Mouse (Mus musculus) left cerebral cortex, postnatal 10 days (tissue): ENCODE measurements around the gene Lamtor1. TPM values are rescaled to one million over a fixed set of nuclear protein-coding genes. Genes with fewer than 3 reads are reported as not detected.
A peak's percentile ranks its signal among the peaks of the same experiment; 100 is the strongest.

ENCODE experiments used
- DNase-seq, 2 experiments: peaks; one replicate each; pipeline ENCODE4 v3.0.0; 2021 to 2022; ENCODE audit warnings: low spot score in 2 of 2, mixed read lengths in 1 of 2; ENCODE audit errors: extremely low spot score in 1 of 2
- intact Hi-C: fragments of 180-260 bp; cut with DNase I; formaldehyde crosslinking; loops from one replicate; pipeline ENCODE4 v1.15.1; 2025
- microRNA-seq: library from miRNA; unstranded; fragments of <30 nt; microRNA quantifications from one replicate; pipeline ENCODE4 v1.2.0, GENCODE M21; 2022
- total RNA-seq, 2 experiments: library from RNA; stranded (reverse); gene quantifications; 2 replicates each; pipeline ENCODE4 v1.2.3; 2021

The Lamtor1 gene
- total RNA-seq, 2 experiments from 2014 or later: 95.6 to 98.2 TPM

DNA sequence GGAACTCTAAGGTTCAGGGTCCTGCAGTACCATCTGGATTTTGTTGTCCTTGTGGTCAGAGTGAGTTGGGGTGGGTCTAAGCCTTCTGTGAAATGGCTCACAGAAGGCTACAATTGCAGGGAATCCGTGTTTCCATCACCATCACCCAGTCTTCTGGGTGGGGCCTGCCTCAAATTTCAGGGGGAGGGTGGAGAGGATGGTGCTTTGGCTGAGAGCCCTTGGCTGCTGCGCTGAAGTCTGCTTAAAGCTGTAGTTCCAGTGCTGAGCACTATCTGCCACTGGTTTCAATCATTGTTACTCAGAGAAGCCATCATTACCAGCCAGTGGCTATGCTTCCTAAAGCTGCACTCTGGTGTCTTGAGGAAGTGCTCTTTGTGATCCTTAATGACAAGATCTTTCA is 68.8 kb downstream of the Lamtor1 start:
- intact Hi-C loops: no loop called here
- DNase-seq: peak in 1 of 2 experiments; percentile 44

Small RNAs within 50 kb of the gene (microRNA-seq; reads per million reads assigned to microRNA genes)
- gene Gm22655: not detected

Other genes with a start within 250 kb of the Lamtor1 start
- 10 to 100 TPM; 43.9 to 44.9 TPM for gene Clpb, start 242.3 kb upstream of the Lamtor1 start, total RNA-seq
- gene Phox2a, start 87.6 kb upstream of the Lamtor1 start, total RNA-seq: not detected
- gene Inppl1, start 67.7 kb upstream of the Lamtor1 start, total RNA-seq: 10 to 100 TPM; 19.2 to 22.3 TPM
- gene Folr2, start 48.7 kb upstream of the Lamtor1 start, total RNA-seq: under 1 TPM in 1 of 2 experiments, not detected in 1; 0.59 TPM
- gene Anapc15, start 42.2 kb upstream of the Lamtor1 start, total RNA-seq: 10 to 100 TPM; 31.4 to 36.2 TPM
- under 1 TPM in 1 of 2 experiments, not detected in 1; 0.90 TPM for gene Folr1, start 35.1 kb upstream of the Lamtor1 start, total RNA-seq
- gene Tomt, start 455 bp downstream of the Lamtor1 start, total RNA-seq: not detected
- 1 to 10 TPM; 2.8 to 4.0 TPM for gene Lrrc51, start 28.0 kb downstream of the Lamtor1 start, total RNA-seq
- gene Numa1, start 28.2 kb downstream of the Lamtor1 start, total RNA-seq: 10 to 100 TPM; 60.5 to 60.9 TPM
- gene Il18bp, start 112.8 kb downstream of the Lamtor1 start, total RNA-seq: 10 to 100 TPM in 1 of 2 experiments, 1 to 10 TPM in 1; 8.6 to 10.1 TPM
- gene Rnf121, start 159.6 kb downstream of the Lamtor1 start, total RNA-seq: 10 to 100 TPM; 39.1 to 44.4 TPM
- gene Xndc1, start 159.6 kb downstream of the Lamtor1 start, total RNA-seq: 10 to 100 TPM; 24.6 to 25.0 TPM
- 1 to 10 TPM; 1.1 to 1.8 TPM for gene Xntrpc, start 159.8 kb downstream of the Lamtor1 start, total RNA-seq
- gene Trpc2, start 177.2 kb downstream of the Lamtor1 start, total RNA-seq: under 1 TPM in 1 of 2 experiments, not detected in 1; 0.73 TPM
- gene Art1, start 195.8 kb downstream of the Lamtor1 start, total RNA-seq: not detected
- not detected for gene Art5, start 203.6 kb downstream of the Lamtor1 start, total RNA-seq
- under 1 TPM; 0.18 to 0.43 TPM for gene Chrna10, start 210.9 kb downstream of the Lamtor1 start, total RNA-seq